Mouse (Mus musculus) hindlimb bud, embryonic 11.5 days (tissue): Measurements from ENCODE around the gene Zfyve9.
"Not testable (repeated sequence)": the region's sequence is repeated elsewhere in the genome, so short reads cannot be mapped to it uniquely, and the experiment has no call there.

Experiments used
- DNase-seq: peaks from one replicate; pipeline ENCODE4 v3.0.0-alpha.2; 2012; ENCODE audit warnings: low read depth, low spot score; ENCODE audit errors: extremely low spot score

The Zfyve9 gene

GRCm38 (mm10) chr4:108724102-108724501, 56.5 kb downstream of the Zfyve9 start:
- DNase-seq = no peak

- DNase-seq = no peak
Observed at GRCm38 (mm10) chr4:108721245-108721784, 59.3 kb downstream of the Zfyve9 start.

GRCm38 (mm10) chr4:108719349-108719748, 61.2 kb downstream of the Zfyve9 start, which contains the start of gene 3110021N24Rik:
3110021N24Rik (plus strand) TSS chr4:108719649.
- DNase-seq = no peak

- no peak for DNase-seq
Observed at GRCm38 (mm10) chr4:108708209-108708608, 72.4 kb downstream of the Zfyve9 start.

GRCm38 (mm10) chr4:108696934-108697333, 83.7 kb downstream of the Zfyve9 start:
- DNase-seq = no peak

- no peak for DNase-seq
Observed at GRCm38 (mm10) chr4:108691469-108691868, 89.1 kb downstream of the Zfyve9 start.

GRCm38 (mm10) chr4:108690479-108690878, 90.1 kb downstream of the Zfyve9 start:
- no peak for DNase-seq

- DNase-seq = not testable (repeated sequence)
Observed at GRCm38 (mm10) chr4:108687098-108687497, 93.5 kb downstream of the Zfyve9 start.

- DNase-seq = no peak
Observed at GRCm38 (mm10) chr4:108686156-108686555, 94.4 kb downstream of the Zfyve9 start.

GRCm38 (mm10) chr4:108664407-108664806, 116.2 kb downstream of the Zfyve9 start:
- DNase-seq = no peak

GRCm38 (mm10) chr4:108638752-108639151, 141.8 kb downstream of the Zfyve9 start:
- DNase-seq = no peak

- no peak for DNase-seq
Observed at GRCm38 (mm10) chr4:108637721-108638120, 142.9 kb downstream of the Zfyve9 start.

GRCm38 (mm10) chr4:108635101-108635500, 145.5 kb downstream of the Zfyve9 start:
- DNase-seq = no peak

GRCm38 (mm10) chr4:108634696-108635095, 145.9 kb downstream of the Zfyve9 start:
- DNase-seq = no peak

GRCm38 (mm10) chr4:108633703-108634102, 146.9 kb downstream of the Zfyve9 start:
- no peak for DNase-seq

- DNase-seq = no peak
Observed at GRCm38 (mm10) chr4:108631616-108632015, 149.0 kb downstream of the Zfyve9 start.

- no peak for DNase-seq
Observed at GRCm38 (mm10) chr4:108630096-108630495, 150.5 kb downstream of the Zfyve9 start.

GRCm38 (mm10) chr4:108629363-108629880, 151.2 kb downstream of the Zfyve9 start:
- DNase-seq = no peak

GRCm38 (mm10) chr4:108627066-108627465, 153.5 kb downstream of the Zfyve9 start:
- no peak for DNase-seq

- DNase-seq = no peak
Observed at GRCm38 (mm10) chr4:108621504-108621903, 159.1 kb downstream of the Zfyve9 start.

- DNase-seq = no peak
Observed at GRCm38 (mm10) chr4:108620536-108620935, 160.1 kb downstream of the Zfyve9 start.

- no peak for DNase-seq
Observed at GRCm38 (mm10) chr4:108619587-108620341, 160.8 kb downstream of the Zfyve9 start, which contains the start of gene Cc2d1b. Cc2d1b (plus strand) TSS chr4:108619940.
